Comparison of ENCODE assay signal across 9 mouse cellular contexts in genomic region chr3:27859161-27859561, GRCm38 (mm10). TPM values are rescaled to one million over a fixed set of nuclear protein-coding genes. Genes with fewer than 3 reads are reported as not detected.
DNase-seq lines count a peak whose midpoint lies in the region; ATAC-seq and TF ChIP-seq lines count a peak whose summit lies in the region.
"Had no signal": no experiment of that assay in that cellular context is flagged by ENCODE, and none has a peak within 500 bp of the region (broad histone marks: within the 10 kb centered on the region; RNA-seq: fewer than 3 reads in every experiment).

No protein-coding gene starts in this region.

- no peak for TF ChIP-seq EP300 in liver, embryonic 14.5 days (IDR thresholded peaks at IDR 0.05; ENCODE audit: low read depth)

- 0 out of 2 replicates have a peak overlapping the region, but pooled peaks have one; percentile 11 for H3K4me2 ChIP-seq in liver, embryonic 14.5 days (ENCODE audit: low read depth)

- no peaks in the 10 kb centered on the region for H3K9me3 ChIP-seq in liver, embryonic 14.5 days (ENCODE audit: control insufficient read depth, low read length)

- 16% methylated on average over 5 of the region's 5 CpGs for WGBS in liver, embryonic 14.5 days (ENCODE audit: insufficient replicate concordance)
- 2% methylated on average over 5 of the region's 5 CpGs for WGBS in small intestine, adult 2 months

- ATAC-seq in liver, embryonic 14.5 days (ENCODE audit: insufficient read depth): no peak

- H3K27me3 ChIP-seq in liver, embryonic 14.5 days (ENCODE audit: control insufficient read depth, insufficient read depth, low read length): no peaks in the 10 kb centered on the region
- H3K27me3 ChIP-seq in small intestine, adult 2 months (ENCODE audit: control insufficient read depth, insufficient read depth, low read length): no peaks in the 10 kb centered on the region

- peaks cover 0 to 8% of the 10 kb centered on the region in 2 experiments; a peak in 2 of 4 replicates for H3K4me1 ChIP-seq in liver, embryonic 14.5 days (replicated peaks; ENCODE audit: control insufficient read depth in 2 of 2, insufficient read depth in 2 of 2, low read length in 1 of 2)
- peaks cover 18% of the 10 kb centered on the region; the same call in 1 of the 2 replicates for H3K4me1 ChIP-seq in small intestine, adult 2 months (ENCODE audit: control insufficient read depth, insufficient read depth, insufficient read length, low read length)

- no peak for TF ChIP-seq CTCF in liver, embryonic 14.5 days (IDR thresholded peaks at IDR 0.05; ENCODE audit: low read depth)
- no peak for TF ChIP-seq CTCF in small intestine, adult 2 months (IDR thresholded peaks at IDR 0.05; ENCODE audit: extremely low read depth, insufficient read length, insufficient replicate concordance, low read depth, low read length)

- H3K27ac ChIP-seq in liver, embryonic 14.5 days: no peak overlapping the region
- H3K27ac ChIP-seq in small intestine, adult 2 months (ENCODE audit: insufficient read depth, low read depth, low read length): no peak overlapping the region; the same call in 1 of the 2 replicates

- DNase-seq in urinary bladder, adult 18-20 months (ENCODE audit: low spot score in 2 of 2): peak; percentile 17 to 31
- no peak for DNase-seq in urinary bladder, adult 2 months (ENCODE audit: low spot score)
- peak; percentile 37 for DNase-seq in heart, postnatal 4 days
- no peak for DNase-seq in liver, embryonic 14.5 days (ENCODE audit: low read depth in 3 of 3, low spot score in 3 of 3)
- DNase-seq in left cerebral cortex, adult 8-10 months (ENCODE audit: low spot score in 2 of 2): no peak
- no peak for DNase-seq in cerebellum, postnatal 25 days
- no peak for DNase-seq in layer of hippocampus, adult 18-20 months (ENCODE audit: low spot score in 2 of 2)

- no peak overlapping the region for H3K9ac ChIP-seq in liver, embryonic 14.5 days (replicated peaks)

- H3K36me3 ChIP-seq in liver, embryonic 14.5 days (replicated peaks; ENCODE audit: control insufficient read depth, insufficient read depth, low read depth): no peaks in the 10 kb centered on the region
- H3K36me3 ChIP-seq in small intestine, adult 2 months (ENCODE audit: control insufficient read depth, insufficient read depth, low read length): no peaks in the 10 kb centered on the region

- H3K4me3 ChIP-seq in liver, embryonic 14.5 days (ENCODE audit: insufficient read depth in 1 of 2, low read depth in 2 of 2, low read length in 2 of 2): no peak overlapping the region
- H3K4me3 ChIP-seq in small intestine, adult 2 months (ENCODE audit: low read depth, low read length): 0 out of 2 replicates have a peak overlapping the region, but pooled peaks have one; percentile 7

- no peak for TF ChIP-seq POLR2A in small intestine, adult 2 months (IDR thresholded peaks at IDR 0.05; ENCODE audit: low read depth, low read length)

RNA-seq across cellular contexts. Expression of gene Tmem212, which starts 37.0 kb away (rescaled TPM):
- not detected in 2 replicates for polyA plus RNA-seq in urinary bladder, adult 2 months (2012; rRNA removed)
- total RNA-seq in heart, postnatal 4 days (2021): not detected
- polyA plus RNA-seq in liver, embryonic 14.5 days (2012; rRNA removed): not detected in 2 replicates
- polyA plus RNA-seq in liver, embryonic 14.5 days (2014; fragmentation: Nextera tagmentation; extraction: Ambion mirVana): not detected in 2 replicates
- not detected in 2 replicates for polyA plus RNA-seq in small intestine, adult 2 months (2012; rRNA removed)
- total RNA-seq in left cerebral cortex, adult 8-10 months (2022): 1 to 10 TPM in 3 of 4 experiments, not detected in 1; 1.5 to 2.6 (median 2.4) TPM
- 1 to 10 TPM; 2.8 to 3.9 TPM for total RNA-seq in layer of hippocampus, adult 18-20 months (2021)
- total RNA-seq: neutrophil, adult 5-6 weeks had no signal

Comparison
In these comparisons a context has a peak if more than half of its experiments do, and no peak if none do; other contexts are left out.
1. DNase-seq: peak in urinary bladder, adult 18-20 months (2 of 2) and heart, postnatal 4 days (single experiment); none in urinary bladder, adult 2 months (single experiment), liver, embryonic 14.5 days (0 of 3), left cerebral cortex, adult 8-10 months (0 of 2), cerebellum, postnatal 25 days (0 of 2) and layer of hippocampus, adult 18-20 months (0 of 2).